Mouse (Mus musculus) intestine, embryonic 14.5 days (tissue): Measurements from ENCODE around the gene Cep57l1. TPM values are rescaled to one million over a fixed set of nuclear protein-coding genes. Genes with fewer than 3 reads are reported as not detected.
"Not testable (repeated sequence)": the region's sequence is repeated elsewhere in the genome, so short reads cannot be mapped to it uniquely, and the experiment has no call there.

ENCODE experiments used
- ATAC-seq: fragments of 200-750 bp; cut with Nextera tagmentation; replicated peaks from 2 replicates; pipeline ENCODE4 v1.8.0; 2017; ENCODE audit warnings: low read depth, moderate number of reproducible peaks, moderate TSS enrichment, moderate library complexity; ENCODE audit not compliant: low FRiP score, low TSS enrichment
- DNase-seq: peaks from one replicate; pipeline ENCODE4 v3.0.0-alpha.2; 2018; ENCODE audit warnings: low spot score
- H3K27ac ChIP-seq: fragments of 300-500 bp; sonication (generic); 2 replicates; pipeline ENCODE4 v1.5.1; 2014; ENCODE audit warnings: low read depth, mild to moderate bottlenecking, control low read depth
- H3K27me3 ChIP-seq: fragments of 300-500 bp; sonication (generic); replicated peaks from 2 replicates; pipeline ENCODE4 v1.6.1; 2014; ENCODE audit warnings: low read length, control low read depth; ENCODE audit not compliant: control insufficient read depth, insufficient read depth
- H3K36me3 ChIP-seq: fragments of 300-500 bp; sonication (generic); 2 replicates; pipeline ENCODE4 v1.6.1; 2014; ENCODE audit warnings: low read length, control low read depth; ENCODE audit not compliant: control insufficient read depth, insufficient read depth
- H3K4me1 ChIP-seq: fragments of 300-500 bp; sonication (generic); replicated peaks from 2 replicates; pipeline ENCODE4 v1.6.1; 2014; ENCODE audit warnings: low read length, control low read depth, mixed read lengths; ENCODE audit not compliant: control insufficient read depth, insufficient read depth
- H3K4me2 ChIP-seq: fragments of 300-500 bp; sonication (generic); 2 replicates; pipeline ENCODE4 v1.6.1; 2014; ENCODE audit warnings: low read length
- H3K4me3 ChIP-seq: fragments of 300-500 bp; sonication (generic); 2 replicates; pipeline ENCODE4 v1.5.1; 2014; ENCODE audit warnings: low read depth, low read length, control low read depth, mixed read lengths
- H3K9ac ChIP-seq: fragments of 300-500 bp; sonication (generic); 2 replicates; pipeline ENCODE4 v1.6.1; 2014; ENCODE audit warnings: mild to moderate bottlenecking, low read length
- H3K9me3 ChIP-seq: fragments of 300-500 bp; sonication (generic); 2 replicates; pipeline ENCODE4 v1.6.1; 2016; ENCODE audit warnings: low read length, control low read depth; ENCODE audit not compliant: control insufficient read depth
- WGBS: fragments of 180-500 bp; shearing (Covaris S2); extraction: QIAGEN DNeasy Blood & Tissue Kit; methylation state at CpG from one replicate; pipeline ENCODE4 v1.1.7; 2014; 5-methylcytosine and 5-hydroxymethylcytosine counted together
- polyA plus RNA-seq: library from polyadenylated mRNA; unstranded; fragments of >200 nt; fragmentation: Nextera tagmentation; extraction: Ambion mirVana; gene quantifications from 2 replicates; pipeline ENCODE4 v1.2.1, GENCODE M21; 2014

Gene Cep57l1
- polyA plus RNA-seq, 1 experiment from 2014 or later: 18.4 TPM

- Histone ChIP-seq H3K4me3 (no peak overlapping the region), H3K27me3 (no peaks in the 10 kb centered on the region), H3K36me3 (no peaks in the 10 kb centered on the region), H3K4me1 (no peaks in the 10 kb centered on the region), H3K9ac (no peak overlapping the region), H3K27ac (no peak overlapping the region), H3K9me3 (no peaks in the 10 kb centered on the region), H3K4me2 (no peak overlapping the region)
- 96% methylated on average over 2 of the region's 2 CpGs for WGBS
- no peak for DNase-seq
- ATAC-seq: no peak
Observed at GRCm38 (mm10) chr10:41829980-41830379, 20.3 kb upstream of the Cep57l1 start.

GRCm38 (mm10) chr10:41829191-41829590, 19.5 kb upstream of the Cep57l1 start:
- H3K27me3 ChIP-seq: no peaks in the 10 kb centered on the region
- 82% methylated on average over 5 of the region's 5 CpGs for WGBS
- H3K9ac ChIP-seq: no peak overlapping the region
- DNase-seq (no peak), ATAC-seq (no peak)
- no peak overlapping the region for H3K27ac ChIP-seq
- no peak overlapping the region for H3K4me2 ChIP-seq
- no peaks in the 10 kb centered on the region for H3K36me3 ChIP-seq
- H3K4me1 ChIP-seq: no peaks in the 10 kb centered on the region
- no peak overlapping the region for H3K4me3 ChIP-seq
- no peaks in the 10 kb centered on the region for H3K9me3 ChIP-seq

- H3K36me3 ChIP-seq: no peaks in the 10 kb centered on the region
- DNase-seq: no peak
- no peak overlapping the region for H3K9ac ChIP-seq
- 0 out of 2 replicates have a peak, but pooled peaks cover 3% of the 10 kb centered on the region for H3K4me1 ChIP-seq
- WGBS: 88% methylated on average over 4 of the region's 4 CpGs
- ATAC-seq: no peak
- no peak overlapping the region for H3K4me2 ChIP-seq
- no peak overlapping the region for H3K4me3 ChIP-seq
- no peak overlapping the region for H3K27ac ChIP-seq
- H3K9me3 ChIP-seq: no peaks in the 10 kb centered on the region
- H3K27me3 ChIP-seq: no peaks in the 10 kb centered on the region
Observed at GRCm38 (mm10) chr10:41827784-41828183, 18.1 kb upstream of the Cep57l1 start.

- H3K4me2 ChIP-seq: no peak overlapping the region
- DNase-seq: no peak
- no peak overlapping the region for H3K9ac ChIP-seq
- H3K36me3 ChIP-seq: no peaks in the 10 kb centered on the region
- H3K27ac ChIP-seq: no peak overlapping the region
- H3K9me3 ChIP-seq: no peaks in the 10 kb centered on the region
- ATAC-seq: no peak
- 0 out of 2 replicates have a peak, but pooled peaks cover 3% of the 10 kb centered on the region for H3K4me1 ChIP-seq
- 72% methylated on average over 6 of the region's 6 CpGs for WGBS
- H3K27me3 ChIP-seq: no peaks in the 10 kb centered on the region
- no peak overlapping the region for H3K4me3 ChIP-seq
Observed at GRCm38 (mm10) chr10:41826526-41827116, 16.9 kb upstream of the Cep57l1 start.

- Histone ChIP-seq H3K27ac (no peak overlapping the region), H3K36me3 (no peaks in the 10 kb centered on the region), H3K4me3 (no peak overlapping the region), H3K27me3 (no peaks in the 10 kb centered on the region), H3K4me2 (no peak overlapping the region), H3K4me1 (0 out of 2 replicates have a peak, but pooled peaks cover 3% of the 10 kb centered on the region), H3K9me3 (no peaks in the 10 kb centered on the region), H3K9ac (no peak overlapping the region)
- ATAC-seq (no peak), DNase-seq (no peak)
- 85% methylated on average over 4 of the region's 4 CpGs for whole genome bisulfite sequencing
Observed at GRCm38 (mm10) chr10:41825996-41826395, 16.3 kb upstream of the Cep57l1 start.

GRCm38 (mm10) chr10:41825041-41825440, 15.4 kb upstream of the Cep57l1 start:
- Histone ChIP-seq H3K9ac (no peak overlapping the region), H3K4me1 (0 out of 2 replicates have a peak, but pooled peaks cover 3% of the 10 kb centered on the region), H3K9me3 (no peaks in the 10 kb centered on the region), H3K36me3 (no peaks in the 10 kb centered on the region), H3K27ac (no peak overlapping the region), H3K4me2 (no peak overlapping the region), H3K27me3 (no peaks in the 10 kb centered on the region), H3K4me3 (no peak overlapping the region)
- 85% methylated on average over 10 of the region's 10 CpGs for WGBS
- ATAC-seq (no peak), DNase-seq (no peak)

GRCm38 (mm10) chr10:41823916-41824315, 14.2 kb upstream of the Cep57l1 start:
- no peak for ATAC-seq
- 0 out of 2 replicates have a peak, but pooled peaks cover 3% of the 10 kb centered on the region for H3K4me1 ChIP-seq
- H3K4me3 ChIP-seq: no peak overlapping the region
- H3K27me3 ChIP-seq: no peaks in the 10 kb centered on the region
- 48% methylated on average over 4 of the region's 4 CpGs for WGBS
- no peak overlapping the region for H3K27ac ChIP-seq
- no peak overlapping the region for H3K9ac ChIP-seq
- H3K4me2 ChIP-seq: no peak overlapping the region
- peak; percentile 40 for DNase-seq
- H3K36me3 ChIP-seq: no peaks in the 10 kb centered on the region
- no peaks in the 10 kb centered on the region for H3K9me3 ChIP-seq

GRCm38 (mm10) chr10:41823282-41823675, 13.6 kb upstream of the Cep57l1 start:
- H3K4me1 ChIP-seq, H3K27me3 ChIP-seq, H3K4me2 ChIP-seq, H3K9me3 ChIP-seq, DNase-seq, H3K4me3 ChIP-seq, H3K9ac ChIP-seq, ATAC-seq, H3K36me3 ChIP-seq, H3K27ac ChIP-seq: not testable (repeated sequence)
- WGBS: 83% methylated on average over 2 of the region's 4 CpGs

- ATAC-seq (no peak), DNase-seq (no peak)
- H3K9ac ChIP-seq: no peak overlapping the region
- WGBS: 79% methylated on average over 5 of the region's 5 CpGs
- no peaks in the 10 kb centered on the region for H3K9me3 ChIP-seq
- H3K27ac ChIP-seq: no peak overlapping the region
- H3K4me2 ChIP-seq: no peak overlapping the region
- H3K4me3 ChIP-seq: no peak overlapping the region
- H3K27me3 ChIP-seq: no peaks in the 10 kb centered on the region
- no peaks in the 10 kb centered on the region for H3K36me3 ChIP-seq
- 0 out of 2 replicates have a peak, but pooled peaks cover 3% of the 10 kb centered on the region for H3K4me1 ChIP-seq
Observed at GRCm38 (mm10) chr10:41822573-41823281, 13.1 kb upstream of the Cep57l1 start.
